Mouse (Mus musculus) liver, postnatal 0 days (tissue): Measurements from ENCODE around the gene Foxn1. TPM values are rescaled to one million over a fixed set of nuclear protein-coding genes. Genes with fewer than 3 reads are reported as not detected.

Source experiments
- ATAC-seq: fragments of 200-750 bp; cut with Nextera tagmentation; 2 replicates; pipeline ENCODE4 v1.8.0; 2017; ENCODE audit warnings: mild to moderate bottlenecking, moderate library complexity
- DNase-seq: peaks from one replicate; pipeline ENCODE4 v3.0.0-alpha.2; 2016
- H3K27ac ChIP-seq: fragments of 300-500 bp; sonication (generic); 2 replicates; pipeline ENCODE4 v1.5.1; 2014; ENCODE audit warnings: antibody characterized with exemption, moderate library complexity, mild to moderate bottlenecking, low read depth
- H3K27me3 ChIP-seq: fragments of 300-500 bp; sonication (generic); 2 replicates; pipeline ENCODE4 v1.6.1; 2014; ENCODE audit warnings: low read length, control low read depth, mixed read lengths; ENCODE audit not compliant: insufficient read depth
- H3K36me3 ChIP-seq: fragments of 300-500 bp; sonication (generic); replicated peaks from 2 replicates; pipeline ENCODE4 v1.6.1; 2014; ENCODE audit warnings: mild to moderate bottlenecking, control low read depth, low read length, moderate library complexity, mixed read lengths; ENCODE audit not compliant: insufficient read depth
- H3K4me1 ChIP-seq: fragments of 300-500 bp; sonication (generic); 2 replicates; pipeline ENCODE4 v1.6.1; 2014; ENCODE audit warnings: antibody characterized with exemption, mild to moderate bottlenecking, control low read depth; ENCODE audit not compliant: insufficient read depth
- H3K4me2 ChIP-seq: fragments of 300-500 bp; sonication (generic); 2 replicates; pipeline ENCODE4 v1.6.1; 2014; ENCODE audit warnings: low read depth, mild to moderate bottlenecking, low read length, moderate library complexity, mixed read lengths
- H3K4me3 ChIP-seq: fragments of 300-500 bp; sonication (generic); 2 replicates; pipeline ENCODE4 v1.5.1; 2014; ENCODE audit warnings: low read depth, low read length
- H3K9ac ChIP-seq: fragments of 300-500 bp; sonication (generic); replicated peaks from 2 replicates; pipeline ENCODE4 v1.6.1; 2014; ENCODE audit warnings: mild to moderate bottlenecking, moderate library complexity
- H3K9me3 ChIP-seq: fragments of 300-500 bp; sonication (generic); 2 replicates; pipeline ENCODE4 v1.6.1; 2016; ENCODE audit warnings: mild to moderate bottlenecking, control low read depth, low read length, mixed read lengths
- CTCF ChIP-seq: sonication (generic); IDR thresholded peaks from 2 replicates; pipeline ENCODE4 v1.5.1; 2016; ENCODE audit warnings: antibody characterized with exemption, low read depth
- EP300 ChIP-seq: IDR thresholded peaks from 2 replicates; pipeline ENCODE4 v1.6.1; 2016; ENCODE audit warnings: antibody characterized with exemption, low read depth, mild to moderate bottlenecking
- WGBS: fragments of 180-500 bp; shearing (Covaris S2); extraction: QIAGEN DNeasy Blood & Tissue Kit; methylation state at CpG from one replicate; pipeline ENCODE4 v1.1.7; 2014; ENCODE audit not compliant: insufficient replicate concordance; 5-methylcytosine and 5-hydroxymethylcytosine counted together
- polyA plus RNA-seq: library from polyadenylated mRNA; unstranded; fragments of >200 nt; fragmentation: Nextera tagmentation; extraction: Ambion mirVana; gene quantifications from 2 replicates; pipeline ENCODE4 v1.2.1, GENCODE M21; 2015

Gene Foxn1
- polyA plus RNA-seq, 1 experiment from 2014 or later: not detected

DNA sequence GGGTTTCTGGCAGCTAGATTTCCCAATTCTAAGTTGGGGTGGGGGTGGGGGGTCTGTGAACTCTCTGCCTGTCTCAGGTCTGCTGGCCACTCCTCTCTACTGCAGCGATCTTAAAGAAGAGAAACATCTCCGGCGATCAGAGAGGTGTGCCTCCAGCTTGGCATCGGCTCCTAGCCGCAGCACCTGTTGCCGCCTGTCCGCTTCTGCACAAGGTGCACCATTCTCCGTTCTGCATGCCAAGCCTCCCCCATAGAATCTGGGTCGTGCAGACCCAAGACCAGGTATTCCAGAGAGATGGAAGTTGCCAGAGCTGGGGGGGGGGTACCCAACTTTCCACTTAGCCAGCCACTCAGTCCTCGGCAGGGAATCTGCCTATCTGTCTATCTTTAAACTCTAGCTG is 582 bp downstream of the Foxn1 start:
- H3K9ac ChIP-seq: no peak overlapping the region
- no peak overlapping the region for H3K4me3 ChIP-seq
- no peaks in the 10 kb centered on the region for H3K27me3 ChIP-seq
- ATAC-seq: no peak
- H3K27ac ChIP-seq: no peak overlapping the region
- WGBS: 83% methylated on average over 10 of the region's 10 CpGs
- no peak overlapping the region for H3K4me2 ChIP-seq
- TF ChIP-seq CTCF (no peak), EP300 (no peak)
- DNase-seq: no peak
- H3K4me1 ChIP-seq: no peaks in the 10 kb centered on the region
- no peaks in the 10 kb centered on the region for H3K36me3 ChIP-seq
- no peaks in the 10 kb centered on the region for H3K9me3 ChIP-seq

DNA sequence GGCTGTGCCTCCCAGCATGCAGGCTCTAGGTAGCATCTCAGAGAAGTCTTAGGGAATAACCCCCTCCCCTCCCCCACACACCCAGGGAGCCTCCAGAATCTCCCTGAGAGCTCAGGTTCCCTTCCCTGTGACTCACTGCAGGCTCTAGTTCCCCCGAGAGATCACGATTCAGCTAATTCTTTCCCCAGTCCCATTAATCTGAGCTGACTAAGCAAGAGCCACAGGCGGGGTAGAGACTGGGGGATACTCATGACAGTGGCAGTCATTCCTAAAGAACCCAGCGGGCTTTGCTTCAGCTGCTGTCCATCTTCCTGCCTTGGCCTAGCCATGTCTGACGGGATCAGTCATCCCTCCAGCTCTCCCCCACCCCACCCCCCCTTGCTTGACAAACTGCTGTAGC is 3.7 kb downstream of the Foxn1 start:
- DNase-seq: no peak
- no peak overlapping the region for H3K4me2 ChIP-seq
- H3K27ac ChIP-seq: no peak overlapping the region
- H3K4me3 ChIP-seq: no peak overlapping the region
- no peaks in the 10 kb centered on the region for H3K9me3 ChIP-seq
- H3K27me3 ChIP-seq: 0 out of 2 replicates have a peak, but pooled peaks cover 5% of the 10 kb centered on the region
- no peaks in the 10 kb centered on the region for H3K4me1 ChIP-seq
- TF ChIP-seq EP300 (no peak), CTCF (no peak)
- H3K9ac ChIP-seq: no peak overlapping the region
- no peaks in the 10 kb centered on the region for H3K36me3 ChIP-seq
- 61% methylated on average over 5 of the region's 5 CpGs for WGBS
- no peak for ATAC-seq

DNA sequence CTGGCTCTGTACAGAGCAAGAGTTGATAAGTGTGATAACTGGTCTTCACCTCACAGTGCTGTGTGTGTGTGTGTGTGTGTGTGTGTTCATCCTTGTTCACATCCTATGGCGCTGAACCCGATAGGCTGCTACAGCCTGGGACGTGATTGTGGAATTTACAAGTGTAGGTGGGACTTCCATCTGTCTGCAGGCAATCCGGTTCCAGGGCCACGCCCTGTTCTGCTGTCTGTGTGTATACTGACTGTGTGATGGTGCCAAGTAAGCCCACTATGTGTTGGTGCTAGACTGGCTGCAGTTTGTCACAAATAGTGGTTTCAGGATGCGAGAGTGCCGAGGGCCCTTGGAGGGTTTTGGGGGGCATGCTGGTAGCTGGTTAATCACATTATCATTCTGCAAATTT is 4.1 kb downstream of the Foxn1 start:
- Histone ChIP-seq H3K36me3 (no peaks in the 10 kb centered on the region), H3K4me2 (no peak overlapping the region), H3K27ac (no peak overlapping the region), H3K27me3 (0 out of 2 replicates have a peak, but pooled peaks cover 5% of the 10 kb centered on the region), H3K4me1 (no peaks in the 10 kb centered on the region), H3K9me3 (no peaks in the 10 kb centered on the region), H3K4me3 (no peak overlapping the region), H3K9ac (no peak overlapping the region)
- ATAC-seq (no peak), DNase-seq (no peak)
- WGBS: 80% methylated on average over 7 of the region's 7 CpGs
- TF ChIP-seq EP300 (no peak), CTCF (no peak)

DNA sequence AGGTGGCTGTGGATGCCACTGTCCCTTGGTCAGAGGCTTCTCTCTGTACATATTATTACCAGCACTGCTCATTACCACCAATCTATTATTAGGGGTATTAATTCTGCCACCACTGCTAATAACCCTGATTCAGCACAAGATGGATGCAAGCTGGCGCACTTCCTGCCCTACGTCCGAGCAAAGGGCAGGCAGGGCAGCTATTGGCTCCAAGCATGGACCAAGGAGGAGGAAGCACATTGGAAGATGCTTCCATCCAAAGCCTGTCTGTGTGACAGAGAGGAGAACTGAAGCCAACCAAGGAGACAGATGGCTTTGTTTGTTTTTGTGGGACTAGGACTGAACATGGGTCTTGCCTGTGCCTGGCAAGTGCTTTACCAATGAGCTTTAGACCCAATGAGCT is 5.4 kb downstream of the Foxn1 start:
- Histone ChIP-seq H3K4me2 (no peak overlapping the region), H3K4me1 (no peaks in the 10 kb centered on the region; the same call in 1 of the 2 replicates), H3K27me3 (0 out of 2 replicates have a peak, but pooled peaks cover 5% of the 10 kb centered on the region), H3K36me3 (no peaks in the 10 kb centered on the region), H3K27ac (no peak overlapping the region), H3K9me3 (no peaks in the 10 kb centered on the region), H3K4me3 (no peak overlapping the region), H3K9ac (no peak overlapping the region)
- DNase-seq: no peak
- ATAC-seq: no peak
- no peak for TF ChIP-seq CTCF
- no peak for TF ChIP-seq EP300
- 75% methylated on average over 3 of the region's 3 CpGs for WGBS

DNA sequence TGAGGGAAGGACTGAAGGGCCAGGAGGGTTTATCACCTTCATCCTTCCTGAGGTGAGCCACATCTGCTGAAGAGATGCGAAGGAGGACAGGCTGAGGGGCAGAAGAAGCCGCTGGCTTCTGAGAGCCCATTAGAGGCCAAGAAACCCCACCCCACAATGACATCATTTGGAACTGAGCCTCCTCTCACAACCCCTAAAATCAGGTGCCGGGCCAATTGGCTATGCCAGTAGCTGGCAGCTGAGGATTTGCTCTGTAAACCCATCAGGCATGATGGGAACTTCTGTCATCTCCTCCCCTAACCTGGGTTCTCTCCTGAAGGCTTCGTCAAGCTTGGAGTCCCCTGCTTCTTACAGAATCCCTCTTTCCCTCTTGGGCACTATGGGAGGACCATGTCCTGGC is 6.0 kb downstream of the Foxn1 start:
- no peak for ATAC-seq
- Histone ChIP-seq H3K4me3 (no peak overlapping the region), H3K4me1 (no peaks in the 10 kb centered on the region; the same call in 1 of the 2 replicates), H3K27me3 (0 out of 2 replicates have a peak, but pooled peaks cover 5% of the 10 kb centered on the region), H3K36me3 (no peaks in the 10 kb centered on the region), H3K9ac (no peak overlapping the region), H3K27ac (no peak overlapping the region), H3K9me3 (no peaks in the 10 kb centered on the region), H3K4me2 (no peak overlapping the region)
- DNase-seq: no peak
- WGBS: 70% methylated on average over 4 of the region's 4 CpGs
- TF ChIP-seq CTCF: no peak
- no peak for TF ChIP-seq EP300

DNA sequence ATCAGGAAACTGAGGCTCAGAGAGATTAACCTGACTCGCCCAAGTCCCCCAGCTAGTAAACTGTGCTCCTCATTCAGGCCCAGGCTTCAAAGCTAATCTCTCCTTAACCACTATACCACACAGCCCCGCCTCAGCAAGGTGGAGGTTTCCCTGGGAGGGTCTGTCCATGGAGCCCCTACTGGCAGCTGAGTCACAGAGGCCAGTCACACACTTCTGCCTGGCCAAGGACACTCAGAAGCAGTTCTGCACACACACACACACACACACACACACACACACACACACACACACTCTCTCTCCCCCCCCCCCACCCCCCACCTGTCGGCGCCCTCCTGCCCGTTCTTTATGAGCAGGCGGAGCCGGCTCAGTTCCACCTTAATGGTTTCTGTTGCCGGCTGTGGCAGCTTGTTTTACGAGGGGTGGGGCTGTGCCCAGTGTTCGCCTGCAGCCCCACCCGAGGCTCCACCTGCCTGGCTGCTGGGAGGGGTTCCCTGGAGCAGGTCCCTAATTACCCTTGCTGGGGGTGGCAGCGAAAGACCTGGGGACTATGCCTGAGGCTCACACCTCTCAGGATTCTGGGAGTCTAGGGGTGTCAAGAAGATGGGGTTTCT is 8.7 kb downstream of the Foxn1 start:
- TF ChIP-seq CTCF (no peak), EP300 (no peak)
- 40% methylated on average over 11 of the region's 12 CpGs for whole genome bisulfite sequencing
- DNase-seq (no peak), ATAC-seq (no peak)
- H3K4me3 ChIP-seq: no peak overlapping the region
- H3K4me2 ChIP-seq: no peak overlapping the region
- no peak overlapping the region for H3K9ac ChIP-seq
- 0 out of 2 replicates have a peak, but pooled peaks cover 5% of the 10 kb centered on the region for H3K27me3 ChIP-seq
- H3K4me1 ChIP-seq: peaks cover 3% of the 10 kb centered on the region
- no peaks in the 10 kb centered on the region for H3K36me3 ChIP-seq
- H3K9me3 ChIP-seq: no peaks in the 10 kb centered on the region
- H3K27ac ChIP-seq: no peak overlapping the region

DNA sequence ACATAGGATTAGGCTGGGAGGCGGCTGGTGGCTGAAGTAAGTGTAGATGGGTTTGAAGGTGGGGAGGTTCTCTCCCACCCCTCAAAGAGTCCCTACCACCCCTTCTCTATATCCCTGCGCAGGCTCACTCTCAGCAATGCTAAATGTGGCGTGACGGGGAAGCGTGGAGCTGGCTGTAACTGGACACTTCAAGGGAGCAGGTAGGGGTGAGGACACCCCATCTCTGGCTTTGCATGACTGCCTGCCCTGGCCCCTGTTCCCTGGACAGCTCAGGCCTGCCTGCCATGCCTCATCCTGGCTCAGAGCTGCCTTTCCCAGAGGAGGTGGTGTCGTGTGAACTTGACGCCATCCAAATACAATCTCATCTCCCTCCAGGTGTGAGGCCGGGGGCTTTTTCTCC is 12.2 kb downstream of the Foxn1 start:
- Histone ChIP-seq H3K4me2 (no peak overlapping the region), H3K27me3 (0 out of 2 replicates have a peak, but pooled peaks cover 5% of the 10 kb centered on the region)
- 82% methylated on average over 8 of the region's 8 CpGs for WGBS

More for the DNA sequence above, 12.2 kb downstream of the Foxn1 start:
- Histone ChIP-seq H3K9ac (no peak overlapping the region), H3K27ac (no peak overlapping the region), H3K36me3 (no peaks in the 10 kb centered on the region), H3K4me3 (no peak overlapping the region), H3K4me1 (peaks cover 10% of the 10 kb centered on the region), H3K9me3 (no peaks in the 10 kb centered on the region)
- TF ChIP-seq CTCF (no peak), EP300 (no peak)
- ATAC-seq: no peak
- DNase-seq: no peak
